Mouse (Mus musculus): ENCODE data around the gene Tprkb.

- no peak for TF ChIP-seq TAL1 (IDR thresholded peaks at IDR 0.05; ENCODE audit: low read length)
- TF ChIP-seq GATA1 (IDR thresholded peaks at IDR 0.05; ENCODE audit: low read length): no peak
These were observed 49.7 kb downstream of the Tprkb start, which contains the start of gene Dusp11 for GRCm38 (mm10) chr6:85961101-85962091.
